Mouse (Mus musculus): ENCODE measurements around the gene Cfdp1.
"Not testable (repeated sequence)": the region's sequence is repeated elsewhere in the genome, so short reads cannot be mapped to it uniquely, and the experiment has no call there.

Cfdp1 gene

GRCm38 (mm10) chr8:111855977-111856376, 1.9 kb upstream of the Cfdp1 start:
- no peak for DNase-seq (ENCODE audit: low spot score in 2 of 2)

DNA sequence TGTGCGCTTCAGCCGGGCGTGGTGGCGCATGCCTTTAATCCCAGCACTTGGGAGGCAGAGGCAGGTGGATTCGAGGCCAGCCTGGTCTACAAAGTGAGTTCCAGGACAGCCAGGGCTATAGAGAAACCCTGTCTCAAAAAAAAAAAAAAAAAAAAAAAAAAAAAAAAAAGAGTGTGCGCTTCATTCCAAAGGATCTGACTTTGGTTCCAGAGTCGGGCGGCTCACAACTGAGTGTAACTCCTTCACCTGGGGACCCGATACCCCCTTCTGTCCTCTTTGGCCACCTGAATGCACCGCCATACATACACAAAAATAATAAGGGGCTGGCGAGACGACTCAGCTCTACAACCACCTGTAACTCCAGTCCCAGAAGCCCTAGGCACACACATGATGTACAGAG, 872 bp downstream of the Cfdp1 start:
- DNase-seq (ENCODE audit: low spot score in 2 of 2), result not testable (repeated sequence)

DNA sequence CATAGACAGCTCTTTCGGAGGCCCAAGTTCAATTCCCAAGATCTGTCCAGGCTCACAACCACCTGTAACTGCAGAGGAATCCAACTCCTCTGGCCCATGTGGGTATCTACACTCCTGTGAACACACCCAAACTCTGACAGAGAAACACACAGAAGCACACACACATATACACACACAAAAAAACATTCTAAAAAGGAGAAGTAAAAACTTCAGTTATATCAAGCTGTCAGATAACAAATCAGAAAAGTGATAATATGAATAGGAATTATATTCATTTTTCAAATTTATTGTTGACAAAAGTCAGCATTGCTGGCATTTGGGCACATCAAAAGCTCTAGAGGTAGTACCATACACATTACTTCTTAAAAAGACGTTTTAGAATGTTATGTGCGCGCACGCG, 7.3 kb downstream of the Cfdp1 start:
- no peak for DNase-seq (ENCODE audit: low spot score in 2 of 2)

GRCm38 (mm10) chr8:111835540-111835939, 18.6 kb downstream of the Cfdp1 start:
- DNase-seq (ENCODE audit: low spot score in 2 of 2), result no peak

DNA sequence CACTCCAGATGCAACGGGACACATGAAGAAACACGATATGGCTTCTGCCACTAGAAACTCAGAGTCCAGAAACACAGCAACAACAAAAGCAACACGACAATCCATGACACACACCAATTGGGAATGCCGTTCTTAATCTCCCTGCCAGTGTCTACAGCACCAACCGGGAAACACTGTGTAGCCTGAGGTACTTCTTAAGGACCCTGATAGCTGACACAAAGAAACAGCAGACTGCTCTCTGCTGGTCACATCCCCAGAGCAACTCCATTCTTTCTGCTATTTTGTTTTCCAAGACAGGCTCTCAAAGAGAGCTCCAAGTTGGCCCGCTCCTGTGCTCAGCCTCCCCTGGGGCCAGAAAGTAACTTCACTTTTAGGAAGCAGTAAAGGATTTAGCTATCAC, 20.1 kb downstream of the Cfdp1 start:
- no peak for DNase-seq (ENCODE audit: low spot score in 2 of 2)

DNA sequence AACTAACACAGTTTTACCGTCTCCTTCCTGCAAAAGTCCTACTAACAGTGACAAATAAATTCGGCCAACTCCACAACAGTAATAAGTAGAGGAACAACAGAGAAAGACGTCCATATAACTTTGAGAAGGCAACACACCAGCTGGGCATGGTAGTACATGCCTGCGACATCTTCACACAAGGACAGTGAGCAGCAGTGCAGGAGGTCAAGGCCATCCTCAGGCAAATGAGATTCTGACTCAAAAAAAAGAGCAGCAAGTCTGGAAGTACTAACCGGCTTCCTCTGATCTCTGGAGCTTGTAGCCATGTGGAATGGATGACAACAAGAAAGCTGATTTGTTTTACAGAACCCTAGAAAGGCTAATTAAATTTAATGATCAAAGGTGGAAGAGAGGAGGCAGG, 21.1 kb downstream of the Cfdp1 start:
- DNase-seq (ENCODE audit: low spot score in 2 of 2), result no peak

DNA sequence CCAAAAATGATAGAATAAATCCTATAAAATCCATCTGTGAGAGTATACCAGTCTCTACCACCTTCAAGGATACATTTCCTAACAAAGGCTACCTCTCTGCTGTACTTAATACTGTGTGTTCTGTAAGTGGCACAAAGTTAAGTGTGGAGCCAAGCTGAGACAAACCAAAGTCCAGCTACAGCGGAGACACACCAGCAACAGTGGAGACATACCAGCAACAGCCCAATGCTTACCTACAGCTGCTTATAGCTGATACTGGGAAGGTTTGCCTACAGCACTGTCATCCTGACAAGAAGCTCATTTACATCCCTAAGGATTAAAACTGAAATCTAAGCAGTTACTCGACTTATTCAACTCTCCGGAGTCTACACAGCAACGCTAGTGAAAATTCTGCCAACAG, 22.1 kb downstream of the Cfdp1 start:
- DNase-seq (ENCODE audit: low spot score in 2 of 2), result no peak

- no peak for DNase-seq (ENCODE audit: low spot score in 2 of 2)
Measured at GRCm38 (mm10) chr8:111828595-111828994, 25.5 kb downstream of the Cfdp1 start.

- DNase-seq (ENCODE audit: low spot score in 2 of 2), result peak in 1 of 2 experiments; percentile 43
Measured at GRCm38 (mm10) chr8:111825219-111825618, 28.9 kb downstream of the Cfdp1 start.

DNA sequence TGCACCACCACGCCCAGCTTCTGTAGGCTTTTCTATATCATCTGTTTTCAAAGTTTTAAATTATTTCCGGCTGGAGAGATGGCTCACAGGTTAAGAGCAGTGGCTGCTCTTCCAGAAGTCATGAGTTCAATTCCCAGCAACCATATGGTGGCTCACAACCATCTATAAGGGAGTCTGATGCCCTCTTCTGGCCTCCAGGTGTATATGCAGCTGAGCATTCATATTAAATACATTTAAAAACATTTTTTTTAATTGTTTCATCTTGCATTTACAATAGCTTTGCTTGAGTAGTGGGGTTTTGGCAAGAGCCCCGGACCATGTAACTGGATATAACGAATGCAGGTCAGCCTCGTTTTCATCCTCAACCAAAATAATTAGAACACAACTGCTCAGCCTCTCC, 29.8 kb downstream of the Cfdp1 start:
- no peak for DNase-seq (ENCODE audit: low spot score in 2 of 2)

DNA sequence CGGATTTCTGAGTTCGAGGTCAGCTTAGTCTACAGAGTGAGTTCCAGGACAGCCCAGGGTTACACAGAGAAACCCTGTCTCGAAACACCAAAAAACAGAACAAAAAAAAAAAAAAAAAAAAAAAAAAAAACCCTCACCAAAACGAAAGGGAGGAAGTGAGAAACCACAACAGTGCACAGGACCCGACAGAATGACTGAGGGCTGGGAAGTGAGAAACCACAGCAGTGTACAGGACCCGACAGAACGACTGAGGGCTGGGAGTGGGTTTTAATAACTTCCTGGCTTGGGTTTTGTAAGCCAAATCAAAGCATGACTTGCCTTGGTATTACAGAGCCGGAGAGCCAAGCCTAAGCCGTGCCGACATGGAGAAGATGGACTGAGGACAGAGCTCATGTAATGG, 32.9 kb downstream of the Cfdp1 start:
- DNase-seq (ENCODE audit: low spot score in 2 of 2), result no peak

DNA sequence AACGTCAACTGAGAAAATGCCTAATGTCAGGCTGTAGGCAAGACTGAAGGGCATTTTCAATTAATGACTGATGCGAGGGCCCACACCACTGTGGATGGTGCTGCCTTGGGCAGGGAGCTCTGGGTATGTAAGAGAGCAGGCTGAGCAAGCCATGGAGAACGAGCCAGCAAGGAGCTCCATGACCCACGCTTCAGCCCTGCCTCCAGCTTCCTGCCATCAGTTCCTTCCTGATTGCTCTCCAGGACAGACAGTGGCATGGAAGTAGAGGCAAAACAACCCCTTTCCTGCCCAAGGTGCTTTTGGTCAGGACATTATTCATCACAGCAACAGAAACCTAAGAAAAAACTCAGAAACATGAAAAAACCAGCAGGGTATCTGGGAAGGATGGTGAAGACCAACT, 33.4 kb downstream of the Cfdp1 start:
- DNase-seq (ENCODE audit: low spot score in 2 of 2), result no peak

DNA sequence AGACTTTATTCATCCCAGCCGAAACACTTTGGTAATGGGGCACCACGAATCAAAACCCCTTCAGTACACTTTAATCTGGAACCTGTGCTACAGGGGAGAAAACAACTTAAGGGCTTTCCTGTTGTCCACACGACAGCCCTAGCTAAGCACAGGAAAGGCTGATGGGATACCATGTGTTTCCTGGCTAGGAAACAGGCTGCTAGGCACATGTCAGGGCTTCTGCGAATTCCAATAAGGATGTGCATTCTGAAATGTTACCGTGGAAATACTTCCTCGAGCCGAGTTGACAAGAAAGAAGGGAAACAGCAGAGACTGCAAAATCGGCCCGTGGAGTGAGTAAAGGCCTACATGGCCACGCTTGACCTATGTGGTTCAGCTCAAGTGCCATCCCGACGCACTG, 34.1 kb downstream of the Cfdp1 start:
- DNase-seq (ENCODE audit: low spot score in 2 of 2), result peak; percentile 36 to 39

DNA sequence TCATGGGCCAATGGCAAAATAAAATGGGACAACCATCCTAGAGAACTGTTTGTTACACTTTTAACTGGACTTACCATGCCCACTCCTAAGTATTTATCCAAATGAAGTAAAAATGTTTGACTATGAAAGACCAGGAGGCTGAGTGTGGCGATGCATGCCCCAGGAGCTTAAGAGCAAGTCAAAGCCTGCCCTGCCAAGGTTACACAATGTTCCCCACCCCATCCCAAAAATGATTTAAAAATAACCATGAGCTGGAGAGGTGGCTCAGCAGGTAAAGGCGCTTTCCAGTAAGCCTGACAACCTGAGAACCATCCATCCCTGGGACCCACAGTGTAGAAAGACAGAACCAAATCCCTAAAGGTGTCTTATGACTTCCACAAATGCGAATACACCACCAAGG, 35.5 kb downstream of the Cfdp1 start:
- DNase-seq (ENCODE audit: low spot score in 2 of 2), result no peak

GRCm38 (mm10) chr8:111815078-111815477, 39.0 kb downstream of the Cfdp1 start:
- DNase-seq (ENCODE audit: low spot score in 2 of 2), result no peak

GRCm38 (mm10) chr8:111813818-111814217, 40.3 kb downstream of the Cfdp1 start:
- DNase-seq (ENCODE audit: low spot score in 2 of 2), result no peak

DNA sequence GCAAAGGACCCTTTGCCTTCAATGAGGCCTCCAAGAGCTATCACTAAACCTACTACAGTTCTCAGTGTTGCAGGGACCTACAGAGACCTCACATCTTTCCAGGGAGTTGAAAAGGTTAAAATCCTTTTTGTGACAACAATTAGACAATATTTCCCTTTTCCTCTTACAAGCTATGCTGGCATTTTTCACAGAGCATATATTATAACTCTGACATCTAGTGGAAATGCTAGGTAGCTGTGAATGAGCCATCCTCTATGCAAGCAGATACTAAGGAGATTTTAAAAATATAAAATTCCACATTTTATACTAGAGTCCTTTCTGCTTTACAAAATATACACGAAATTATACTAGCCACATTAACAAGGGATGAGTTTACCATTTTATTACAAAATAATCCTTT, 41.3 kb downstream of the Cfdp1 start:
- DNase-seq (ENCODE audit: low spot score in 2 of 2), result no peak

GRCm38 (mm10) chr8:111810656-111811336, 43.3 kb downstream of the Cfdp1 start:
- peak in 1 of 2 experiments; percentile 55 for DNase-seq (ENCODE audit: low spot score in 2 of 2)

DNA sequence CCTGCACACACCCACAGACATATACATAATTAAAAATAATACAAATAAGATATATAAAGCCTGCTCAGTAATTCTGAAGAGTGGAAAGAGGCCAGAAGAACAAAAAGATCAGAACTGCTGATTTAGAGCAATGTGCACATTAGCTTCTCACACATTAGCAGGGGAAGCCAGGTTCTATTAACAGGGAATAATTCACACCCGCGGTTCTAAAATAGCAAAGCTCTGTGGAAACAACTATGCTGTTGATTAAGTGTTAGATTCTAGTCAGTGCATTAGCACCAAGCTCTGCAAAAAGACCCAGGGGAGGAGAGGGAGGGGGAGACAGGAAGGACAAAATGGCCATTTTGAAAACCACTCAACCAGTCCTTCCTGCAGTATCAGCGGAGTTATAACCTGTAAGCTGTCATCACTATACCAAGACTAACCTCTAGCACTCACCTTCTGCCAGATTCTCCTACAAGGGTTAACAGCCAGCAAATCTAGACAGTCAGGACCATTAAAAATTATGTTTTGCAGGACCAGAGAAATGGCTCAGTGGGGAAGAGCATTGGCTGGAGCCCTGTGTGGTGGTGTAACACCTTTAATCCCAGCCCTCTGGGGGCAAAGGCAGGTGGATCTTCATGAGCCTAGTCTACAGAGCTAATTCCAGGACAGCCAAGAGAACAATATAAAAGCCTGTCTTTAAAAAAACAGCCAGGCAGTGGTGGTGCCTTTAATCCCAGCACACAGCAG, 45.0 kb downstream of the Cfdp1 start:
- no peak for DNase-seq (ENCODE audit: low spot score in 2 of 2)

DNA sequence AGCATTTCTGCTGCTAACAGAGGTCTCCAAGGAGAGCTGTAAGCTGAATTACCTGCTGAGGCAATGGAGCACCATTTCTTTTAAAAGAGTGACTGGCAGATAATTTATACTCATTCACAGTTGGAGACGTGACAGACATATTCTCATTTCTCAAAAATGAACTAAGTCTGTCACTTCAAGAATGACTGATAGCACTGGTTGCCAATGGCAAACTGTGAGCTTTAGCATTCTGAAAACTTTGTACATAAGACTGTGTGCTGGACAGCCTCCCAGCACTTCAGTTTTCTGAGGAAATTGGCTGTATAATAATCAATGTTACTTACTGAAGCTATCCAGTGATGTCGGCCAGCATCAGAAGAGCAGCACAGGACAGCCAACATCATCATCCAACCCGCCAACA, 46.1 kb downstream of the Cfdp1 start:
- no peak for DNase-seq (ENCODE audit: low spot score in 2 of 2)

DNA sequence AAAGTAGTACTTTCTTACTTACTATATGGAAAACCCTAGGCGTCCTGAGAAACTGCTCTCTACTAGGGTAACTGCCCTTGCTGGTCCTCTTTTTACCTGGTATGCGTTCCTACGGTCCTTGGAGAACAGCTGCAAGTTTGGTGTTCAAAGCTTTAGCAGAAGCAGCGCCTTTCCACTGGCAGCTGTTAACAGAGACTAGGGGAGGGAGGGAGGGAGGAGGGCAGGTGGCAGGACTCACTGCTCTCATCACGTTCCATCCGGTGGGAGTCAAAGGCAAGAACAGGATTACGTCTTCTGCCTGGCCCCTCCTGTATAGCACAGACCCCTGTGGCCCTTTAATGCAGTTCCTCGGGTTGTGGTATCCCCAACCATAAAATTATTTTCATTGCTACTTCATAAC, 50.7 kb downstream of the Cfdp1 start:
- DNase-seq (ENCODE audit: low spot score in 2 of 2), result no peak

- no peak for DNase-seq (ENCODE audit: low spot score in 2 of 2)
Measured at GRCm38 (mm10) chr8:111802256-111802655, 51.8 kb downstream of the Cfdp1 start.

GRCm38 (mm10) chr8:111801456-111801855, 52.6 kb downstream of the Cfdp1 start:
- DNase-seq (ENCODE audit: low spot score in 2 of 2), result no peak

- DNase-seq (ENCODE audit: low spot score in 2 of 2), result peak in 1 of 2 experiments; percentile 50
Measured at GRCm38 (mm10) chr8:111796528-111796927, 57.6 kb downstream of the Cfdp1 start.

Measured in right cerebral cortex, postnatal 10 days (tissue).